Mouse (Mus musculus): ENCODE measurements around the gene Hoxc9.

The Hoxc9 gene

DNA sequence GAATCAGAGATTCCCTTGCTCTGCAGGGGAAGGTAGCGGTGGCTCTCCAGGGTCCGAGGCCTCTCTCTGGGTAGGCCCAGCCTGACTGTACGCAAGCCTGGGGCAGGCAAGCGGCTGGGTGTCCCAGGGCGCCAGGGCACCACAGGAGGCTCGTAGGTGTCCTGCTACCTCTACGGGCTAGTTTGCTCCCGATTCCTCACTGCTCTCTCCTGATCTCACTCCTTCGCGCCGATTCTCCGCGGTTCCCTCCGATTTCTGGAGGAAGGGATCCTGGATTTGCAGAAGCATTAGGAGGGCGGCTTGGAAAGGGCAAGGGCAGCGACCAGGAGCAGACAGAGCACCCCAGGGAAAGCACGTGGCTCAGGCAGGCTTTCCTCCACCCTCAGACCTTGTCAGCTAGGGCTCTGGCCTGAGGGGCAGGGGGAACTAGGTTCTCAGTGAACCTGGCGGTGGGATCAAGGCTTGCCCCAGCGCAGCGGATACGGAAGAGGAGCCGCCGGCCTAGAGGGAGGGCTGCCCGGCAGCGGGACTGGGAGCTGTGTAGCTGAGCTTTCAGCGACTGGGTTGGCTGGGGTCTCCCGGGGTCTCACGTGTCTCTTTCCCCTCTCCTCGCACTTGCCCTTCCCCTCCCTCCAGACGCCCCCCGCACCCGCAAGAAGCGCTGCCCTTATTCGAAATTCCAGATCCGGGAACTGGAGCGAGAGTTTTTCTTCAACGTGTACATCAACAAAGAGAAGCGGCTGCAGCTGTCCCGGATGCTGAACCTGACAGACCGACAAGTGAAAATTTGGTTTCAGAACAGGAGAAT is 20.2 kb upstream of the Hoxc9 start:
- no peak for DNase-seq (ENCODE audit: low spot score in 2 of 2)

DNA sequence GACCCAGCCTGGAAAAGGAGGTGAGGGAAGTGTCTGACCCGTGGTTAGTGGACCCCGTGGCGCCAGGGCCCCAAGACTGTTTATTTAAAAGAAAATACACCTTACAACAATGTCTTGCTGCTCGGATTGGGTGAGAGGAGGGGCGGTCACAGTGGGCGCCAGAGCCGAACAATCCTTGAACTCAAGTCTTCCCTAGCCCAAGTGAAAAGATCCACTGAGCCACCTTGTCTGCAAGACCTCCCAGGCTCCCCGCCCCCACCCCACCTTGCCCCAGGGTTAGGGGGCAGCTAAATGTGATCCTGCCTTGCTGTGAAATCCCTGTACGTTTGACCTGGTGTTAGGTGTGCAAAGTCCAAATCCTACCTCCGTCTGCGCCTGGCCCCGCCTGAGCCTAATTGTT is 19.3 kb upstream of the Hoxc9 start:
- DNase-seq (ENCODE audit: low spot score in 2 of 2): no peak

DNA sequence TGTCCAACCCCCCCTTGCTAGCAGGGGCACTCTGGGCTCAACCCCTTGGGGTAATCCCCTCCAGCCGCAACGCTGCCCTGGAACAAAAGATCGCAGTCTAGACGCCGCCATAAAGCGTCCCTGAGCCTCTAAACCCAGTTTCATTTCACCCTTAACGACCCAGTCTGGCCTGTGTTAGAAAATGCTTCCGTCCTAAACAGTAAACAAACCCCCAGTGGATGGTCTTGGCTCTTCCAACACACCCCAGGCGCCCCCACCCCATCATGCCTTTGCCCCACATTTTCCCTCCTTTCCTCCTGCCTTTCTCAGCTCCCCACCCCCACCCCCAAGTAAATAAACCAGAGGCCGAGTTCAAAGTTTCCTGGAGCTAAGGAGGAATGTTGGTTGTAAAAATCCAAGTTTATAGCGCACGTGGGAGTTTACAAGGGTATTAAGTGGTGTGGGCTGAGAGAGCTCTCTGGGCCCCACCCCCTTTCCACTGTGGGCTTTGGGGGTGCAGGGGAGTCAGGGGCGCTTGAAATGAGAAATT is 16.5 kb upstream of the Hoxc9 start:
- DNase-seq (ENCODE audit: low spot score in 2 of 2): no peak

GRCm38 (mm10) chr15:102961728-102962127 is 14.5 kb upstream of the Hoxc9 start:
- DNase-seq (ENCODE audit: low spot score in 2 of 2): no peak

- DNase-seq (ENCODE audit: low spot score in 2 of 2): no peak
These were observed 13.7 kb upstream of the Hoxc9 start for GRCm38 (mm10) chr15:102962492-102962891.

DNA sequence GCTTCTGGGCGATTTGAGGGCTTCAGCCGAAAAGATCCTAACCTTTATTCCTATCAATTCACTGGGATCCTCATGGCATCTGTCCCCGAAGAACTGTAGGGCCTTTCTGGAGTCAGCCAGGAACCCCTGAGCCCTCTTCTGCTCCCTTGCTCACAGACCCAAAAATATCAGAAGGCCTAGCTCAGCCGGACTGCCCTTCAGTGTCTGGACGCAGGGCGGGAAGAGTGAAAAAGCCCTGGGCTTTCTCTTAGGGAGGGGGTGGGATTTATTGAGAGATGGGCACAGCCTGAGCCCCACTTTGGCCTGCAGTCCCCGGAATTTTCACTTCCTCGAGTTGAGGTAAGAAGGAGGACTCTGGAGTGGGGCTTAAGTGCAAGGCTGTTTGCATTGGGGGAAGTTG is 13.0 kb upstream of the Hoxc9 start:
- no peak for DNase-seq (ENCODE audit: low spot score in 2 of 2)

- DNase-seq (ENCODE audit: low spot score in 2 of 2): no peak
These were observed 12.3 kb upstream of the Hoxc9 start for GRCm38 (mm10) chr15:102963671-102964640.

GRCm38 (mm10) chr15:102965003-102965891 is 11.0 kb upstream of the Hoxc9 start:
- DNase-seq (ENCODE audit: low spot score in 2 of 2): no peak

GRCm38 (mm10) chr15:102965892-102966775 is 10.1 kb upstream of the Hoxc9 start:
- no peak for DNase-seq (ENCODE audit: low spot score in 2 of 2)

DNA sequence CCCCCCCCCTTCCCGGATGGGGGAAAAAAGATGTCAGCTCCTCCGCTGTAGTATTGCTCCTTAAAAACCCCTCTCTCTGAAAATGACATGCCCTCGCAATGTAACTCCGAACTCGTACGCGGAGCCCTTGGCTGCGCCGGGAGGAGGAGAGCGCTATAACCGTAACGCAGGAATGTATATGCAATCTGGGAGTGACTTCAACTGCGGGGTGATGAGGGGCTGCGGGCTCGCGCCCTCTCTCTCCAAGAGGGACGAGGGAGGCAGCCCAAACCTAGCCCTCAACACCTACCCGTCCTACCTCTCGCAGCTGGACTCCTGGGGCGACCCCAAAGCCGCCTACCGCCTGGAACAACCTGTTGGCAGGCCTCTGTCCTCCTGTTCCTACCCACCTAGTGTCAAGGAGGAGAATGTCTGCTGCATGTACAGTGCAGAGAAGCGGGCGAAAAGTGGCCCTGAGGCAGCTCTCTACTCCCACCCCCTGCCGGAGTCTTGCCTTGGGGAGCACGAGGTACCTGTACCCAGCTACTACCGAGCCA is 9.4 kb upstream of the Hoxc9 start, which contains the start of gene Hoxc10:
TSS of gene Hoxc10 (plus strand) at position 21 of the 536 bp plus-strand sequence.
- DNase-seq (ENCODE audit: low spot score in 2 of 2): no peak

DNA sequence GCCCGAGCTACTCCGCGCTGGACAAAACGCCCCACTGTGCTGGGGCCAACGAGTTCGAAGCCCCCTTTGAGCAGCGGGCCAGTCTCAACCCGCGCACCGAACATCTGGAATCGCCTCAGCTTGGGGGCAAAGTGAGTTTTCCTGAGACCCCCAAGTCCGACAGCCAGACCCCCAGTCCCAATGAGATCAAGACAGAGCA is 9.0 kb upstream of the Hoxc9 start, which contains the start of gene Hoxc5:
TSS of gene Hoxc5 (plus strand) at position 132 of the 199 bp plus-strand sequence.
- DNase-seq (ENCODE audit: low spot score in 2 of 2): no peak

- DNase-seq (ENCODE audit: low spot score in 2 of 2): no peak
These were observed 8.5 kb upstream of the Hoxc9 start for GRCm38 (mm10) chr15:102967511-102968397.

GRCm38 (mm10) chr15:102969296-102969695 is 6.9 kb upstream of the Hoxc9 start:
- no peak for DNase-seq (ENCODE audit: low spot score in 2 of 2)

- DNase-seq (ENCODE audit: low spot score in 2 of 2): no peak
These were observed 5.5 kb upstream of the Hoxc9 start for GRCm38 (mm10) chr15:102970740-102971139.

DNA sequence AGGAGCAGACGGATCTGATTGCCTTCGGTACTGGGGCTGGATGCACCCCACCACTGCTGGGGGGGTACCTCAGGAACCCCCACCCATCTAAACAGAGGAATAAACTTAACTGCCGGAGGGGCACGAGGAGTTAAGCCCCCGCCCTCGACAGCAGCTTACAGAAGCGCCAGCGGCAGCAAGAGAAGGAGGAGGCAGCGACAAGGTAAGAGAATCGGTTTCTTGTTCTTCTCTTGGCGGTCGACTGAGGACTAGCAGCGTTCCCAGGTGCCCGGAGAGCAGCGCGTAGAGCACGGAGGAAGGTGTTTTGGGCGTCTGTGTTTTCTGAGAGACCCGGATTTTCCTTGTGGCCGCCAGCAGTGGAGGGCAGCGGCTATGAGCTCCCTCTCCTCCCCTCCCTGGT is 4.0 kb upstream of the Hoxc9 start:
- DNase-seq (ENCODE audit: low spot score in 2 of 2): no peak

- no peak for DNase-seq (ENCODE audit: low spot score in 2 of 2)
These were observed 3.5 kb upstream of the Hoxc9 start for GRCm38 (mm10) chr15:102972753-102973152.

DNA sequence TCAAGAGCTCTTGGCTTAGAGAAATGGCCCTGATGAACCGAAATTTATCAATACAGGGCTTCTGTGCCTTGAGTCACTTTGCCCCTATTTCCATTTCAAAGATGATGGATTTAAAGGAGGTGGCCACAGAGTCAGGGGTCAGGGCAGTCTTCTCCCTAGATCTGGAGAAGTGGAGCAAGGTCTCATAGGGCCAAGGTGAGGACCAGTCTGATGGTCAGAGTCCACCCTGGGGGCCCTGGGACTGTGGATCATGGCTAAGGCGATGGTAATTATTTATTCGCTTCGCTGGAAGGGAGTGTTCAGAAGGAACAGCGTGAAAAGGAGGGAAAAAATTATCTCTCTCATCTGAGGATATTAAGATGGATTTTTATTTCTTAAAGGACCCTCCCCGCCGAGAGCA is 1.2 kb upstream of the Hoxc9 start:
- DNase-seq (ENCODE audit: low spot score in 2 of 2): no peak

GRCm38 (mm10) chr15:102975688-102976111 is 539 bp upstream of the Hoxc9 start:
- no peak for DNase-seq (ENCODE audit: low spot score in 2 of 2)
